Mouse (Mus musculus): ENCODE measurements around the gene Fuz.
A peak's percentile ranks its signal among the peaks of the same experiment; 100 is the strongest.
"Not testable (repeated sequence)": the region's sequence is repeated elsewhere in the genome, so short reads cannot be mapped to it uniquely, and the experiment has no call there.

Fuz gene

DNA sequence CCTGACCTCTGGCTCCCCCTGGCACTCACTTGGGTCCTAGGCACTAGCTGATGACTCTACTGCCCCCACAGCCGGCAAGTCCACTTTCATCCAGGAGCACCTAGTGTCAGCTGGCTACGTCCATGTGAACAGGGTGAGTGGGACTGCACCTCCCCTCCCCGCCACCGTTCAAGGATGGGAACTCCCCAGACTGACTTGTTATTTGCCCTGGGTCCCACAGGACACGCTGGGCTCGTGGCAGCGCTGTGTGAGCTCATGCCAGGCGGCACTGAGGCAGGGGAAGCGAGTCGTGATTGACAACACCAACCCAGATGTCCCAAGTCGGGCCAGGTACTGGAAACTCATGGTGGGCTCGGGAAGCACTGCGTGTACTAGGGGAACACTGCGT is 34.5 kb upstream of the Fuz start:
- DNase-seq = no peak

DNA sequence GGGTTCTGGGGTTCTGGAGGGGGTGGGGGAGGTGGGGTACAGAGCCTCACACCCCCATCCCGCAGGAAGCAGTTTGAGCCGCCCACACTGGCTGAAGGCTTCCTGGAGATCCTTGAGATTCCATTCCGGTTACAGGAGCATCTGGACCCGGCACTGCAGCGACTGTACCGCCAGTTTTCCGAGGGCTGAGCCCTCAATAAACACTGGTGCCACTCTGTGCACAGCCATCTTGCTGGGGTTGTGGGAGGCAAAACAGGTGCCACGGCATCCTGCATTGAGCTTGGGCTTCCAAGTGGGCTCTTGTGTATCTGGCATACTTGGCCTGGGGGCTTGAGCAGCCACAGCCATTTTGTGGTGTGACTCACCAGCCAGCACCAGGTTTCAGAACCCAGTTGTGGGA is 33.4 kb upstream of the Fuz start:
- DNase-seq = no peak

DNA sequence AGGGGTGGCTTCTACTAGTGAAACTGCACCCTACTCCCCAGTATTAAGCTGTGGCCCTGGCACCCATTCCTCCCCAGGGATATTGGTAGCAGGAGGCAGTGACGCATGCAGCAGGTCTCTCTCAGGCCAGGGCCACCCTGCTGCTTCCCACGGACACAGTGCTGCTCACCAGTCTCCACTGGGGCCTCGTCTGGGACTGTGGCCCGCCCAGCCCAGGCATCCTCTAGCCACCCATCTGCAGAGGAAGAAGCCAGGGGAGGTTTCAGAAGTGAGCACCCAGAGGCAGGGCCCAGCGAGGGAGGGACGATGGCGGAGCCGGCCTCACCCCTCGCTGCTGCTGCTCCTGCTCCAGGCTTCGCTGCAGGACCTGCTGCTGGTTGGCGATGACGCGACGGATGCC is 32.7 kb upstream of the Fuz start:
- DNase-seq = no peak

DNA sequence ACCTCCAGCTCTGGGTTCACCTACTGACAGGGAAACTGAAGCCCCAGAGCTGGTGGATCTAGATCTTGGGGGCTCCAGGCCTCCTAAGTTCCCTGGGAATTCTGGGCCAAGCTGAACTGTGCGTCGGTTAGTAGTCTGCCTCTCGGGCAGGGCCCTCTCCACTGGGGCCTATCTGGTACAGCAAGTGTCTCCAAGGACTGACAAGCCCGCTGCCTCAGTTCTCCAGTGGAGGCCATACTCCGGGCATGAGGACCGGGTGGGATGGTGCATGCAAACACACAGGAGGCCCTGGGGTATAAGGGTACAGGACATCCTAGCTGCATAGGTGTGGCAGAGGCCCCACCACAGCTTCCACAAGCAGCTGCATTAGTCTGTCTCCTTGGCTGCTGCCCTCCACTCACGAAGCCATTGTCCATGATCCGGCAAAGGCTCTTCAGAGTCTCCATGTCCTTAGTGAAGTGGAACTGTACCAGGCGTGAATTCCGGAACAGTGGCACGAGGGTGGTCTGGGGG is 31.8 kb upstream of the Fuz start:
- DNase-seq = no peak

DNA sequence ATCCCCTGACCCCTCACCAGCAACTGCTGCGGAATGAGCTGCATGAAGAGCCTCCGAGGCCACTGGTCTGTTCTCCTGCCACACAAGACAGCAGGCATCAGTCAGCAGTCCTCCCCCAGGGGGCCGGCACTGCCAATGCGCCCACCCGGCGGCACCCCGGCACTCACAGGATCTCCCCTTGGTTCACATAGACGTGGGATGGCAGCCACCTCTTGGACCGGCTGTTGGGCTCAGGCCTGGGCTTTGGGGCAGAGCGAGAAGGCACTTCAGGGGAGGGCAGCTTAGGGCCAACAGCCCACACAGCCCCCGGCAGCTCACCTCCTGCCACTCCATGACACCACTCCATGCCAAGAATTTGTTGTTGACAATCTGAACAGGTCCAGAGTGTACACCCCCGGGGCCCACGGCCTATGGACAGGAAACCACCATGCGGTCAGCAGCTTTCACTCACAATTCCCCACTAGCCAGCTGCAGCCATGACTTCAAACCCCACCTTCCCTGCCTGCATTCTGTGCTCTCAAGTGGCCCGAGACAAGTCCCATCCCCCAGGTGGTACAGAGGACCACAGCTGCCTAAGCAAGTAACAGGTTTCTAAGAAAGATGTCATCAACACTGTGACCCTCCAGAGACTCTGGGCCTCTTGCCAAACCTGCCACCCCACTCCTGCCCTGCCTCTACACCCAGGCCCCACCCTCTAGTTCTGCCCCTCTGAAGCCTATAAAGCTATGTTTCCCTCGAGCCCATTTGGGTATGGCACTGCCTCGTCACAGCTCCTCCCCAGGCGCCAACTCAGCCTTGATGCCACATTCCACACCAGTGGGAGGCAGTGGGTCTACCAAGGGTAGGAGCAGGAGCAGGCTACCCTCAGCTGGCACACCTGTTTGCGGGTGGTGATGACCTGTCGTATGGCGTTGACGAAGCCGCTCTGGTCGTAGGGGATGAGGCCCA is 31.0 kb upstream of the Fuz start:
- no peak for DNase-seq

DNA sequence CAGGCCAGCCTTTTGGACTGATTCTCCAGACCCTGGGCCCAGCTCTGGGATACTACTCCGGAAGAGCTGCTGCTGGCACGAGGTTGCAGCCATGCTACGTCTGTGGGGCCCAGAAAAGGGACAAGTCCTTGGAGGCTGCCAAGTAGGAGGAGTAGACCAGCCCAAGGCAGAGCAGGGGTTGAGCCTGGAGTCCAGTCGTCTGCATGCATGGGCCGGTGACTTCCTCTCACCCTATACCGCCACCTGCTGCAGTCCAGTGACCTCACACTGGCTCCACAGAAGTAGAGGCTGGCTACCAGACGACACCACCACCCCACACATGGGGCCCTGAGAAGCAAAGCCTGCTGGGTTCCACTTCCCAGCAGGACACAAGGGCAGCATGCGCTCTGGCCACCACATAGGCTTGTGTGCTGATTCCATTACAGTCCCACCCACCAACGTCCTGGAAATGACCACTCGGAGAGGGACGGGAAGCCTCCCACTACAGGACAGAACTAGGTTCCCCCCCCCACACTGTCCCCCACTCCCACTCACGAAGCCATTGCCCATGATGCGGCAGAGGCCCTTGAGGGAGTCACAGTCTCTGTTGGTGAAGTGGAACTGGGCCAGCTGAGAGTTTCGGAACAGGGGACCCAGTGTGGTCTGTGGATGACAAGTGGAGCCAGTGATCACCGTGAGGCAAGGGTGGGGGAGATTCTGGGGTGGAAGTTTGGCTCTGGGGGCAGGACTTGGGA is 29.4 kb upstream of the Fuz start:
- no peak for DNase-seq

DNA sequence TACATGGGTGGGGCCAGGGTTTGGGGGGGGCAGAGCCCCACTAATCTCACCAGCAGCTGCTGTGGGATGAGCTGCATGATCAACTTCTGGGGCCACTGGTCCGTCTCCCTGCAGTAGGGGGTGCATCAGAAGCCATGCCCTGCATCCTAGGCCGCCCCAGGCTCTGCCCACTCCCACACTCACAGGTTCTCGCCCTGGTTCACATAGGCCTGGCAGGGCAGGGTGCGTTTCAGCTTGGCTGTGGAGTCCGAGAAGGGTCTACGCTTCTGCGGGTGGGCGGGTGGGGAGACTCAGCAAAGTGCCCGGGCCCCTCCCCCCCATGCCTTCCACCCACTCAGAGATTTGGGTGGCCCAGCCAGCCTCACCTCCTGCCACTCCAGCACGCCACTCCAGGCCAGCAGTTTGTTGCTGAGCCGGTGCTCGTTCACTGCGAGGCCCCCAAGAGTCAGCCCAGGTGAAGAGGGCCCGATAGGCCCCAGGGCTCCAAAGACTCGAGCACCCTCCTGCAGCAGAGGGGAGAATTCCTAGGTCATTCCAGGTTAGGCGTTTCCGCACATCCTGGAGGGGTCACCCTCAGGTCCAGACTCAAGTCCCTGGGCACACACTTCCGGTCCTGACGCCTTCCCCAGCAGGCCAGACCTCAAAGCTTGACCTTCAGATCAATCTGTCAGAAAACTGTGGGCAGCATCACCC is 28.7 kb upstream of the Fuz start:
- no peak for DNase-seq

DNA sequence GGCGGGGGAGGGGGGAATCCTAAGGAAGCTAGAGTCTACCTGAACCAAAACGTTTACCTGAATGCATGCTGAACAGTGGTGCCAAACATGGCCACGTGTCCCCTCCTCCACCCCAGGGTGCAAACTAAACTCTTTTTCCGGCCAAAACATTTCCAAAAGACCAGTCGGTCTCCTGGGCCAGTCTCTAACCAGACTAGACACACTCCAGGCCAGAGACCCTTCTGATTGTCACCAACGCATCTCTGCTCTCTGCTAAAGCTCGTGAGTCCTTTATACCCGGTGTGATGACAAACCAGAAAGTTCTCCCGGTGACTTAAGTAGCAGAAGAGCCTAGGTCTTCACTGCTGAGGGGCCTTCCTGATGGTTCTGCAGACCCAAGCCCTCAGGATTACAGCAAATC is 28.1 kb upstream of the Fuz start:
- DNase-seq = no peak

DNA sequence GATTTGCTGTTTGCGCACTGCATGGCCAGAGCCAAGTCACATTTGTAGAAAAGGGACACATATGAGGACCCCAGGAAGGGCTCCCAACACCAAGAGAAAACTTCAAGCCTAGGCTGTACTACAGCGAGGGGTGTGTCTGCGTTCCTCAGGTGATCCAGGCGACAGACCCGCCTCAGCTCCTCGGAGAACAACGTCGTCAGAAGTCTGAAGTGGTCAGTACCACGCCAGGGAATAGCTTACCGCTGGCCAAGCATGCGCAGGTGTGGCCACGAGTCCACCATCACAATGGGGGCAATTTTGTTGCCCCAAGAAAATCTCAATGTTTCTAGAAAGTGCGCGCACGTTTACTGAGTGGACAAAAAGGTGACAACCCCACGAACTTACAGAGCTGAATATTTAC is 27.4 kb upstream of the Fuz start:
- no peak for DNase-seq

DNA sequence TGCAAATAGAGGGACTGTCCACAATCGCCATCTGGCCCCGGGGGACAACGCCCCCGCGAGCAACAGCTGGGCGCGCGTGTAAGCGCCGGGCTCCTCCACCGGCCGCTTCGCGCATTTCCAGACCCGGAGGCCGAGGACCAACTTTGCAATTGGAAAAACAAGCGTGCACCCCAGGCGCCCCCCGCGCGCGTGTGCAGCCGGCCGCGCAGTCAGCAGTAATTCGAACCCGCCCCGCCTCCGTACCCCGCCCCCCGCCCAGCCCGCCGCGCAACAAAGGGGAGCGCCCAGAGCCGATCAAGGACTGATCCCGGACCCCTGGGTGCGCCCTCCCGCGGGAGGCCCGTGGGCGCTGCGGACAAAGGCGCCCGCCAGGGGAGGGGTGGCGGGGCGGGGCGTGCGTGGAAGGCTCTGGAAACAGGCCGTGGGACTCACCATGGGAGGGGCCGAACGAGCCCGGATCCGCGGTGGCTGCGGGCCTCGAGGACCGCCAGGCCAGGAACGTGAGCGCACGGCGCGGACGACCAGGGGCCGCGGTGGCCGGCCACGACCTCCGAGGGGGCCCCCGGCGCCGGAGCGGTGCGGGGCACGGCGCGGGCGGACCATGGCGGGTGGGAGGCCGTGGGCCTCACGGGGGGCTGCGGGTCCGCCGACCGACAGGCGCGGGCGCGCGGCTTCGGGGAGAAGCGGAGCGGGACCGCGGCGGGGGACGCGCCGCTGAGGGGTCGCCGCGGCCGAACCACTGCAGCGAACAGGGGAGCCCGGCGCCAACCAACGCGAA is 26.8 kb upstream of the Fuz start:
- DNase-seq = no peak

DNA sequence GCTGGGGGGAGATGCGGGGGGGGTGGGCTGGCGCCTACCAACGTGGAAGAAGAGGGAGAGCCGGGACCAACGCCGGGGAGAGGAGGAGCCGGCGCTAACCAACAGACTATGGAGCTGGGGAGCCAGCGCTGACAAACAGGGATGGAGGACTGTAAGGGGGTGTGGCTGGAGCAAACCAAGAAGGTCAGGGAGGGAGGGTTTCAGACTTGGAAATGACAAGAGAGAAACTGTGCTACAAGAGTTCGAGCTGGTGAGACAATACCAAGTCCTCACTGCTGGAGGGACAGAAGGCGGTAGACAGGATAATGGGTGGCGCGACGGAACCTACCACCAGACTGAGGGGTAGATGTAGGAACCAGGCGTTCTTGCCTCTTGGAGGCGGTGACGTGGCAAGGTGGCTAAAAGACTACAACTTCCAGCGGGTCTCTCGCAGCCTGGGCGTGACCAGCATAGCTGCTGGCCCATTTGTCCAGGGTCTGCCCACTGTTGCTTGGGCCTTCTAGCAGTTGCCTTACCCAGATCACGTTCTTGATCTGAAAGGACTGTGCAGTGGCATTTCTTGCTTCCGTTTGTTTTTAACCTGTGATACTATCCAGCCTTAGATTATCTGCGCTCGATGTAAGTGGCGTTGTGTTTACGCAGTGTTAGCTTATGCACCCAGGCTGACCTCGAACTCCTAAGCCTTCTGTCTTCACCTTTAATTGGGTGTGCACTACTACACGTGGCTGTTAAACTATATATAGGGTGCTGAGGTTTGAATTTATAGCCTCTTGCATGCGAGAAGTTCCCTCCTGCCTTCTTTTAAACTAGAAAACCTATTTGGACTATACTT is 26.0 kb upstream of the Fuz start, which contains the start of gene Ptov1:
Ptov1 (minus strand) TSS at position 92 of the 832 bp plus-strand sequence.
- peak; percentile 99 for DNase-seq

DNA sequence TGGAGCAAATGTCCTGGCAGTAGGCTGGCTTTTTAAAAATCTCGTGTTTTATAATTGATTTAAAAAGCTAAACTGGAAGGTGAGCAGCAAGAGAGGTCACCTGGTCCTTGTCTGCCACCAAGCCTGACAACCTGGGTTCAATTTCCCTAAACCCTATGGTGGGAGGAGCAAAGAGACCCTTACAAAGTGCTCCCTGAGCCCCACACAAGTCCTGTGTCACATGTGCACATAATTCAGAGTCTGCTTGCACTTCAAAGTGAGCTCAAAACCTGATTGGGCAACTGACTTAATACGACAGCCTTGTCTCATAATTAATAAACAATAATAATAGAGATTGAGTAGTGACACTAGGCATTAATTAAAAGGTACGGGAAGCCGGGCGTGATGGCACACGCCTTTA is 25.3 kb upstream of the Fuz start:
- no peak for DNase-seq

DNA sequence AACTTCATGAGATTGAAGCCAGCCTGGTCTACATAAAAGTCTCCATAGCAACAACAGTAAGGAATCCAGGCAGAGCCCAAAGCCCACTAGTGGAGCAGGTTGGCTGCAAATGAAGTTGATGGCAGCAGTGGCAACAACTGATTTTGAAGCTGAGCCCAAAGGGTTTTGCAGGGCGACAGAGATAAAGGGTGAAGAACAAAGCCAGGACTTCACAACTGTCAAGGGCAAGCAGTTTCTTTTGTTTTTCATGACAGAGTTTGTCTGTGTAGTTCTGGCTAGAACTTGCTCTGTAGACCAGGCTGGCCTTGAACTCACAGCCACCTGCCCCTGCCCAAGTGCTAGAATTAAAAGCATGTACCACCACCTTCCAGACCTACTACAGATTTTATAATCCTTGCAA is 24.7 kb upstream of the Fuz start:
- DNase-seq = no peak

DNA sequence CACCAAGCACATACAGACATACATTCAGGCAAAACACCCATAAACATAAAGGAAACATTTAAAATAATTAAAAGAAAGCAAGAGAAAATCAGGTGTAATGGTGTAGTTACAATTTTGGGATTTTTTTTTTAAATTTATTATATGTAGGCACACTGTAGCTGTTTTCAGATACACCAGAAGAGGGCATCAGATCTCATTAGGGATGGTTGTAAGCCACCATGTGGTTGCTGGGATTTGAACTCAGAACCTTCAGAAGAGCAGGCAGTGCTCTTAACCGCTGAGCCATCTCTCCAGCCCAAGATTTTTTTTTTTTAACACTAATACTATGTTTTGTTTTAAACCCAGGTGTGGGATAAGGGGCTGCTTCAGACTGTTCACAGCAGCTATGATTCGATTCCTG is 24.1 kb upstream of the Fuz start:
- not testable (repeated sequence) for DNase-seq

DNA sequence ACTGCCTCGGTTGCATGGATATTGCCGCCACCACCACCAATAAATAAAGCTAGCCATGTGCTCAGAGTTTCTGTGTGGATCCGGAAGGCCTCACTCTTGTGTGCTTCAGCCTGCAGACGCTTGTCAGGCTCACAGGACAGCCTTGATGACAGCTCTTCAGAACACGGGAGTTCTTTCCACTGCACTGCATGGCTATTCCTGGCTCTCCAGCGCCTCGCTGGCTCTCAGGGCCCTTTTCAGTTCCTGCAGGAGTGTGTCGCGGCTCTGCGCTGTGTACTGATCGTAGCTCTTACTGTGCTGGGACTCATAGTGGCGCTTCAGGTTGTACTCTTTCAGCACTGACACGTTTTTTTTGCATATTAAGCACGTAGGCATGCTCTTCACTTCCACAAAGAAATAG is 18.0 kb upstream of the Fuz start:
- no peak for DNase-seq

DNA sequence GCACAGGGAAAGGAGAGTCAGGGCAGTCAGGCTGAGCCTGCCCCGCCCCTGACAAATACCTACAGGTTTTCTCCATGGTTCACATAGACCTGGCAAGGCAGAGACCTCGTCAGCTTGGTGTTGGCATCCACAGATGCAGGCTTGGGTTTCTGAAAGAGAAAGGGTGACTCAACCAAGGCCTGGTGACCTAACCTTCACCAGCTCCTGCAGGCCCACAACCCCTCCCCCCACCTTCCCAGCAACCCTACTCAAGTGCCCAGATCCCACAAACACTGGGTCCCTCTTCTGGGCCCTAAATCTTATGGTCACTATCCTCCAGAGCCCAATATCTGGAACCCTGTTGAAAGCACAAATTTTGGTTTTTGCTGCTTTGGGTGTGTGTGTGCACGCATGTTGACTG is 12.8 kb upstream of the Fuz start:
- DNase-seq = no peak

DNA sequence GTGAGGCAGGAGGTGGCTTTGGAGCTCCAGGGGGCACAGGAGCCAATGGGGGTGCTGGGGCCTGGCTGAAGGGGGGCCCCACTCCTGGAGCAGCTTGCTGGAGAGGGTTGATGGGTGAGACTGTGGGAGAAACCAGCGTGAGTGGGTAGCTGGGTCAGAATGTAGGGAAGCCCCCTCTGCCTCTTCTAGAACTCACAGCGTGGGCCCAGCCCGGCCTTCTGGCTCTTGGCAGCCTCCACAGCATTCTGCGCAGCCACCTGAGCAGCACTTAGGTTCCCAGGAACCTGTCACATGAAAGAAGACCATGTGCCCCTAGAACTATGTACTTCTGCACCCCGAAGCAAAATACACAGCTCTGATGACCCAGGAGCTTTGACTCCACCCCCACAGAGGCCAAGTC is 11.2 kb upstream of the Fuz start:
- DNase-seq = no peak

DNA sequence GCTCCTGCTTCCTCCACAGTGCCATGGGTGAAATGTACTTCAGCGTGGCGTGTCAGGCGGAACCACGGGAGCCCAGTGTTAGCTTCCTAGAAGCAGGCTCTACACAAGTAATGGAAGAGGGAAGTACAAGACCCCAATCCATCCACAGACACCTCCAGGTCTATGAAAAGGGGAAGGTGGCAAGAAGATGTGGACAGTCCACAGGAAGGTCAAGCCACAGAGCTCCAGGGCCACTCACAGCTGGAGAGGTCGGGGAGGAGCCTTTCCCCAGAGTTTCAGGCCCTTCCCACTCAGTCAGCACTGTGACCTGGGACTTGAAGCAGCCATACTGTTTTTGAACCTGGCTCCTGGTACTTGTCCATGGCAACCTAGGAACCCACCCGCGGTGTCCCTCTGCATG is 8.9 kb upstream of the Fuz start:
- no peak for DNase-seq

DNA sequence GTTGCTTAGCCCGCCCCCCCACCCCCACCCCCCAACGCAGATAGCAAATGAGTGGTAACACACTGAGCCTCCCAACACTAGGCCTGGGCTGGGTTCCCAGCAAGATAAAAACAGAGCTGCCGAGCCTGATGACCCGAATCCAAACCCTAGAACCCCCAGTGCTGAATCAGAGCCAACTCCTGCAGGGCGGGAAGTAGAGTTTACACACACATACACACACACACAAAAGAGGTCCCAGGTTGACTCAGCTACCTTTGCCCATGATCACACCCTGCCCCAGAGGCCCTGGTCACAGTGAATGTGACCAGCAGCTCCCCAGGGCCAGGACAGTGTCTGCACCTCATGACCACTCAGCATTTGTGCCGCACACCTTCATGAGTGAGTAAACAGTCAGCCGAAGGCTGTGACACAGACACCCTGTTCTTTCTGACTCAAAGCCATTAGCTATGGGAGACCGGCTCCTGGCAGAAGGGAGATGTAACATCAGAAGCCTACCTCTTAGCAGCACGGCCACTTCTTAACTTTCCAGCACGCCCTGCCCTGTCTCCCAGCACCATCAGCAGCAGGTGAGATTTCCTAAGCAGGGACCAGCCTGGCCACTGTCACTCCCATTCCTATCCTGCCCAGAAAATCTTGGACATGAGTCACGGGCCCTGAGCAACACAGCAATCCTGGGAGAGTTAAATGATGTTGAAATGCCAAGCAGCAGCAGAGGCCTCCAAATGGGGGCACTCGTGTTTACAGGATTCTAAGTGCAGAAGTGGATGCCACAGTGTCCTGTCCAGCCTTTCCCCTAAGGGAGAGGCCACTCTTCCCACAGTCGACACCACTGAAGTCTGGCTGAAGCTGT is 7.4 kb upstream of the Fuz start:
- no peak for DNase-seq

DNA sequence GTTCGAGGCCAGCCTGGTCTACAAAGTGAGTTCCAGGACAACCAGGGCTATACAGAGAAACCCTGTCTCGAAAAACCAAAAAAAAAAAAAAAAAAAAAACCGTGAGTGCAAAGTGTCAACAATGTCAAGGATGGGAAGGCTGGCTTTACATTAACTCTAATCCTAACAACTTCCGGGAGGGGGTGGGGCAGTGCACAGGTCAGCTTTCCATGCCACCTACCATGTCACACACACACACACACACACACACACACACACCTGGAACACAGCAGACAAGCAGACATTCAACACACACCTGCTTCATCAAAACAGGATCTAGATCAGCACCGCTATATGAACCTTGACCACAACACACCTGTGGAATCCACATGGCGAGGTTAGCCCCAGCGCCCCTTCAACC is 5.7 kb upstream of the Fuz start:
- DNase-seq = no peak

DNA sequence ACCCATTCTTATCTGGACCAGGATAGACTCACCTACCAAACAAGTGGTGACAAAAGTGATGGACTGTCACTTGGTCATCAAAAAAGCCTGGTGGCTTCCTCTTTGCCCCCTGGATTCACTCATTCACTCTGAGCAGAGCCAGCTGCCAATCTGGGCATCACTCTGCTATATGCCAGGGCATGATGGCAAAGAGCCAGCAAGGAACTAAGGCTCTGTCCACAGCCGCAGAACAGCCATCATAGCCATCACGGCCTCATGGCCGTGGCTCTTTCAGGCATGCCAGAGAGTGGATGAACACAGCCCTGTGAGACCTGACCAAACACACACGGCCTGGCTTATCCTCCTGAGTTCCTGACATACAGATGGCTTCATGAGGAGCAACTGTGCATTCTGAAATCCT is 5.1 kb upstream of the Fuz start:
- no peak for DNase-seq
